Mouse (Mus musculus) frontal cortex, postnatal 25 days (tissue): ENCODE measurements around the gene Gatd1.

Experiments
- DNase-seq, 2 experiments: peaks; one replicate each; pipeline ENCODE4 v3.0.0; 2022; ENCODE audit warnings: low spot score in 2 of 2

The Gatd1 gene

GRCm38 (mm10) chr7:141442199-141442598 is 28.3 kb upstream of the Gatd1 start:
- no peak for DNase-seq

GRCm38 (mm10) chr7:141441460-141441859 is 27.5 kb upstream of the Gatd1 start:
- no peak for DNase-seq

- DNase-seq = no peak
These were observed 26.7 kb upstream of the Gatd1 start for GRCm38 (mm10) chr7:141440613-141441012.

GRCm38 (mm10) chr7:141439811-141440210 is 25.9 kb upstream of the Gatd1 start:
- DNase-seq = no peak

- no peak for DNase-seq
These were observed 25.3 kb upstream of the Gatd1 start for GRCm38 (mm10) chr7:141439140-141439679.

GRCm38 (mm10) chr7:141438201-141438968 is 24.4 kb upstream of the Gatd1 start:
- DNase-seq = no peak

- DNase-seq = peak; percentile 61 to 68
These were observed 23.5 kb upstream of the Gatd1 start, which contains the start of gene Slc25a22 for GRCm38 (mm10) chr7:141437178-141438120. Slc25a22 (minus strand) TSS chr7:141437892.

- no peak for DNase-seq
These were observed 22.6 kb upstream of the Gatd1 start for GRCm38 (mm10) chr7:141436523-141436892.

- DNase-seq = no peak
These were observed 22.1 kb upstream of the Gatd1 start for GRCm38 (mm10) chr7:141435856-141436522.

GRCm38 (mm10) chr7:141435129-141435855 is 21.4 kb upstream of the Gatd1 start:
- no peak for DNase-seq

- peak in 1 of 2 experiments; percentile 55 for DNase-seq
These were observed 20.5 kb upstream of the Gatd1 start for GRCm38 (mm10) chr7:141434464-141434863.

- no peak for DNase-seq
These were observed 19.8 kb upstream of the Gatd1 start for GRCm38 (mm10) chr7:141433517-141434400.

GRCm38 (mm10) chr7:141432741-141433516 is 19.0 kb upstream of the Gatd1 start:
- no peak for DNase-seq

- DNase-seq = no peak
These were observed 18.3 kb upstream of the Gatd1 start for GRCm38 (mm10) chr7:141432186-141432611.

- DNase-seq = no peak
These were observed 17.7 kb upstream of the Gatd1 start for GRCm38 (mm10) chr7:141431434-141432185.

GRCm38 (mm10) chr7:141430585-141431240 is 16.8 kb upstream of the Gatd1 start:
- no peak for DNase-seq

GRCm38 (mm10) chr7:141429840-141430584 is 16.1 kb upstream of the Gatd1 start:
- no peak for DNase-seq
